Mouse (Mus musculus): ENCODE measurements at regions not wholly inside any gene's neighbourhood (a gene's known extent, or its start where the extent isn't known, plus 50 kb on each side); places are given as distances from the start of the nearest gene placed in this dataset.

- Histone ChIP-seq H3K4me1 (ENCODE audit: control insufficient read depth, insufficient read depth, low read length) (no peaks in the 10 kb centered on the region), H3K4me3 (ENCODE audit: insufficient read depth, low read length) (no peak overlapping the region), H3K27ac (ENCODE audit: insufficient read depth, low read depth, low read length) (no peak overlapping the region)
- TF ChIP-seq CTCF (IDR thresholded peaks at IDR 0.05; ENCODE audit: low read depth, low read length) = no peak
- TF ChIP-seq POLR2A (IDR thresholded peaks at IDR 0.05; ENCODE audit: borderline replicate concordance, low read depth, low read length) = no peak
Observed at GRCm38 (mm10) chr9:116468569-116469250, 293.6 kb upstream of the Tgfbr2 start.

GRCm38 (mm10) chr9:116466336-116466735 is 291.2 kb upstream of the Tgfbr2 start:
- TF ChIP-seq POLR2A (IDR thresholded peaks at IDR 0.05; ENCODE audit: borderline replicate concordance, low read depth, low read length) (no peak), CTCF (IDR thresholded peaks at IDR 0.05; ENCODE audit: low read depth, low read length) (no peak)
- Histone ChIP-seq H3K27ac (ENCODE audit: insufficient read depth, low read depth, low read length) (no peak overlapping the region), H3K4me3 (ENCODE audit: insufficient read depth, low read length) (no peak overlapping the region), H3K4me1 (ENCODE audit: control insufficient read depth, insufficient read depth, low read length) (no peaks in the 10 kb centered on the region)

GRCm38 (mm10) chr9:116464626-116465025 is 289.5 kb upstream of the Tgfbr2 start:
- TF ChIP-seq CTCF (IDR thresholded peaks at IDR 0.05; ENCODE audit: low read depth, low read length) = no peak
- TF ChIP-seq POLR2A (IDR thresholded peaks at IDR 0.05; ENCODE audit: borderline replicate concordance, low read depth, low read length) = no peak
- Histone ChIP-seq H3K4me1 (ENCODE audit: control insufficient read depth, insufficient read depth, low read length) (no peaks in the 10 kb centered on the region), H3K27ac (ENCODE audit: insufficient read depth, low read depth, low read length) (no peak overlapping the region), H3K4me3 (ENCODE audit: insufficient read depth, low read length) (no peak overlapping the region)

GRCm38 (mm10) chr9:116462232-116462631 is 287.1 kb upstream of the Tgfbr2 start:
- no peaks in the 10 kb centered on the region for H3K4me1 ChIP-seq (ENCODE audit: control insufficient read depth, insufficient read depth, low read length)
- no peak overlapping the region for H3K27ac ChIP-seq (ENCODE audit: insufficient read depth, low read depth, low read length)
- TF ChIP-seq CTCF (IDR thresholded peaks at IDR 0.05; ENCODE audit: low read depth, low read length) = no peak
- no peak for TF ChIP-seq POLR2A (IDR thresholded peaks at IDR 0.05; ENCODE audit: borderline replicate concordance, low read depth, low read length)
- no peak overlapping the region for H3K4me3 ChIP-seq (ENCODE audit: insufficient read depth, low read length)

- Histone ChIP-seq H3K4me3 (ENCODE audit: insufficient read depth, low read length) (no peak overlapping the region), H3K4me1 (ENCODE audit: control insufficient read depth, insufficient read depth, low read length) (no peaks in the 10 kb centered on the region), H3K27ac (ENCODE audit: insufficient read depth, low read depth, low read length) (no peak overlapping the region)
- TF ChIP-seq CTCF (IDR thresholded peaks at IDR 0.05; ENCODE audit: low read depth, low read length) (no peak), POLR2A (IDR thresholded peaks at IDR 0.05; ENCODE audit: borderline replicate concordance, low read depth, low read length) (no peak)
Observed at GRCm38 (mm10) chr9:116460022-116460421, 284.9 kb upstream of the Tgfbr2 start.

- Histone ChIP-seq H3K4me3 (ENCODE audit: insufficient read depth, low read length) (no peak overlapping the region), H3K27ac (ENCODE audit: insufficient read depth, low read depth, low read length) (no peak overlapping the region), H3K4me1 (ENCODE audit: control insufficient read depth, insufficient read depth, low read length) (no peaks in the 10 kb centered on the region)
- TF ChIP-seq CTCF (IDR thresholded peaks at IDR 0.05; ENCODE audit: low read depth, low read length) (no peak), POLR2A (IDR thresholded peaks at IDR 0.05; ENCODE audit: borderline replicate concordance, low read depth, low read length) (no peak)
Observed at GRCm38 (mm10) chr9:116452050-116452449, 276.9 kb upstream of the Tgfbr2 start.

- Histone ChIP-seq H3K27ac (ENCODE audit: insufficient read depth, low read depth, low read length) (no peak overlapping the region), H3K4me1 (ENCODE audit: control insufficient read depth, insufficient read depth, low read length) (no peaks in the 10 kb centered on the region), H3K4me3 (ENCODE audit: insufficient read depth, low read length) (no peak overlapping the region)
- TF ChIP-seq POLR2A (IDR thresholded peaks at IDR 0.05; ENCODE audit: borderline replicate concordance, low read depth, low read length) (no peak), CTCF (IDR thresholded peaks at IDR 0.05; ENCODE audit: low read depth, low read length) (no peak)
Observed at GRCm38 (mm10) chr9:116450829-116451228, 275.7 kb upstream of the Tgfbr2 start.

- TF ChIP-seq CTCF (IDR thresholded peaks at IDR 0.05; ENCODE audit: low read depth, low read length) (no peak), POLR2A (IDR thresholded peaks at IDR 0.05; ENCODE audit: borderline replicate concordance, low read depth, low read length) (no peak)
- H3K4me1 ChIP-seq (ENCODE audit: control insufficient read depth, insufficient read depth, low read length) = no peaks in the 10 kb centered on the region
- no peak overlapping the region for H3K4me3 ChIP-seq (ENCODE audit: insufficient read depth, low read length)
- no peak overlapping the region for H3K27ac ChIP-seq (ENCODE audit: insufficient read depth, low read depth, low read length)
Observed at GRCm38 (mm10) chr9:116447734-116448133, 272.6 kb upstream of the Tgfbr2 start.

GRCm38 (mm10) chr9:116438580-116438979 is 263.4 kb upstream of the Tgfbr2 start:
- Histone ChIP-seq H3K4me3 (ENCODE audit: insufficient read depth, low read length) (no peak overlapping the region), H3K4me1 (ENCODE audit: control insufficient read depth, insufficient read depth, low read length) (no peaks in the 10 kb centered on the region), H3K27ac (ENCODE audit: insufficient read depth, low read depth, low read length) (no peak overlapping the region)
- no peak for TF ChIP-seq POLR2A (IDR thresholded peaks at IDR 0.05; ENCODE audit: borderline replicate concordance, low read depth, low read length)

- Histone ChIP-seq H3K4me3 (ENCODE audit: insufficient read depth, low read length) (no peak overlapping the region), H3K27ac (ENCODE audit: insufficient read depth, low read depth, low read length) (no peak overlapping the region), H3K4me1 (ENCODE audit: control insufficient read depth, insufficient read depth, low read length) (no peaks in the 10 kb centered on the region)
- TF ChIP-seq CTCF (IDR thresholded peaks at IDR 0.05; ENCODE audit: low read depth, low read length) (no peak), POLR2A (IDR thresholded peaks at IDR 0.05; ENCODE audit: borderline replicate concordance, low read depth, low read length) (no peak)
Observed at GRCm38 (mm10) chr9:116434414-116434813, 259.3 kb upstream of the Tgfbr2 start.
